ENCODE assay signal across 17 mouse cellular contexts in genomic region chr19:29059688-29060087, GRCm38 (mm10). TPM values are rescaled to one million over a fixed set of nuclear protein-coding genes. Genes with fewer than 3 reads are reported as not detected.
A peak's percentile ranks its signal among the peaks of the same experiment; 100 is the strongest.
DNase-seq lines count a peak whose midpoint lies in the region; ATAC-seq and TF ChIP-seq lines count a peak whose summit lies in the region.
"Had no signal": no experiment of that assay in that cellular context is flagged by ENCODE, and none has a peak within 500 bp of the region (broad histone marks: within the 10 kb centered on the region; RNA-seq: fewer than 3 reads in every experiment).

No protein-coding gene starts in this region.

- peak; percentile 48 for DNase-seq in CD4-positive, CD25-positive, alpha-beta regulatory T cell, adult 2 months (ENCODE audit: low read depth, low spot score)
- no peak for DNase-seq in layer of hippocampus, adult 2 months (ENCODE audit: low spot score in 2 of 2)
- DNase-seq in layer of hippocampus, adult 11-12 months (ENCODE audit: low spot score) = no peak
- DNase-seq in 416B (ENCODE audit: low read depth) = peak; percentile 62
- DNase-seq in ZHBTc4 (ENCODE audit: low read depth, low spot score) = peak; percentile 46
- DNase-seq in urinary bladder, postnatal 4 days (ENCODE audit: low spot score in 2 of 2) = no peak
- no peak for DNase-seq in urinary bladder, adult 2 months (ENCODE audit: low spot score)
- DNase-seq: adrenal gland, postnatal 36 days; cerebellum, postnatal 14 days; gastrocnemius, postnatal 25 days; lung, postnatal 10 days; right cerebral cortex, adult 18-20 months had no signal

- no peak overlapping the region for H3K4me3 ChIP-seq in layer of hippocampus, adult 2 months
- H3K4me3 ChIP-seq: erythroblast, embryonic 14.5 days; hindbrain, embryonic 15.5 days; kidney, embryonic 15.5 days had no signal

- ATAC-seq in CD4-positive, CD25-positive, alpha-beta regulatory T cell, adult 4 months = no peak
- ATAC-seq: activated CD4-positive, CD25-positive, alpha-beta regulatory T cell, adult 4 months had no signal

- TF ChIP-seq CTCF in layer of hippocampus, adult 2 months (conservative IDR thresholded peaks at IDR 0.05) = peak; percentile 63

- H3K27ac ChIP-seq in layer of hippocampus, adult 2 months = no peak overlapping the region
- H3K27ac ChIP-seq: hindbrain, embryonic 15.5 days; kidney, embryonic 15.5 days had no signal

RNA-seq across cellular contexts. Expression of gene Ak3, which starts 11.9 kb away (rescaled TPM):
- 10 to 100 TPM; 15.3 to 16.8 TPM for polyA plus RNA-seq in CD4-positive, CD25-positive, alpha-beta regulatory T cell, adult 4 months (2017; shearing (Covaris generic))
- total RNA-seq in layer of hippocampus, adult 2 months (2021) = 10 to 100 TPM; 51.5 to 53.0 TPM
- 96.5 and 118 TPM in 2 replicates for polyA plus RNA-seq in urinary bladder, adult 2 months (2012; rRNA removed)

RNA-seq across cellular contexts. Expression of gene Rcl1, which starts 41.5 kb away (rescaled TPM):
- polyA plus RNA-seq in CD4-positive, CD25-positive, alpha-beta regulatory T cell, adult 4 months (2017; shearing (Covaris generic)) = 10 to 100 TPM; 22.2 to 26.9 TPM
- total RNA-seq in layer of hippocampus, adult 2 months (2021) = 10 to 100 TPM; 19.3 to 22.0 TPM
- 20.6 and 21.5 TPM in 2 replicates for polyA plus RNA-seq in urinary bladder, adult 2 months (2012; rRNA removed)

Comparison
In these comparisons a context has a peak if more than half of its experiments do, and no peak if none do; other contexts are left out.
1. DNase-seq: peak in CD4-positive, CD25-positive, alpha-beta regulatory T cell, adult 2 months (single experiment), 416B (single experiment) and ZHBTc4 (single experiment); none in layer of hippocampus, adult 2 months (0 of 2), layer of hippocampus, adult 11-12 months (single experiment), urinary bladder, postnatal 4 days (0 of 2) and urinary bladder, adult 2 months (single experiment).